14 mouse cellular contexts compared by ENCODE assay signal in the genomic region with DNA sequence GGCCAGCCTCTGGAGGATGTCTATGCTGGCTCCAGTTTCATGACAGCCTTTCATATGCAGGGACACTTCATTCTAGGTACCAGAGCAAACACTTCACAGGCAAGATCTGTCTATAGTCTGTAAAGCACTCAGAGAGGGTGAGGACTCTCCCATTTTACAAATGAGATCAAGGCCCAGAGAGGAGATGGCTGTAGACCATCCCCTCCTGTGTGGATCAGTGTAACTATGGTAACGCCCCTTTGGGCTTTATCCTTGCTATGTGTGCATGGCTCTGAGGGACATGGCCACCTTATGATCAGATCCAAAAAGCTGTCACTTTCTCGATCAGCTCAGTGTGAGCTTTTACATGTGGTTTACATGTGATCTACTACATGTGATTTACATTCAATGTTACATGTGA. TPM values are rescaled to one million over a fixed set of nuclear protein-coding genes. Genes with fewer than 3 reads are reported as not detected.
DNase-seq lines count a peak whose midpoint lies in the region; ATAC-seq and TF ChIP-seq lines count a peak whose summit lies in the region.
"Had no signal": no experiment of that assay in that cellular context is flagged by ENCODE, and none has a peak within 500 bp of the region (broad histone marks: within the 10 kb centered on the region; RNA-seq: fewer than 3 reads in every experiment).

No protein-coding gene starts in this region.

- peaks cover 10% of the 10 kb centered on the region for H3K36me3 ChIP-seq in heart, embryonic 14.5 days (ENCODE audit: control insufficient read depth, insufficient read depth, low read length)
- H3K36me3 ChIP-seq in lung, embryonic 16.5 days (ENCODE audit: control insufficient read depth, insufficient read depth, low read length): peaks cover 5% of the 10 kb centered on the region; the same call in 1 of the 2 replicates
- peaks cover 9% of the 10 kb centered on the region for H3K36me3 ChIP-seq in limb, embryonic 15.5 days
- no peaks in the 10 kb centered on the region for H3K36me3 ChIP-seq in stomach, embryonic 16.5 days (ENCODE audit: control insufficient read depth, insufficient read depth, low read length)

- intact Hi-C loops in heart, postnatal 14 days (cut with DNase I): no loop called here

- no peak for TF ChIP-seq POLR2A in lung, adult 2 months (IDR thresholded peaks at IDR 0.05; ENCODE audit: borderline replicate concordance, extremely low read depth, low read depth, low read length)

- TF ChIP-seq CTCF in lung, adult 2 months (IDR thresholded peaks at IDR 0.05; ENCODE audit: insufficient read depth, low read length): no peak

- no peak for DNase-seq in heart, postnatal 14 days
- DNase-seq in lung, adult 2 months: no peak
- DNase-seq in testis, postnatal 10 days (ENCODE audit: low spot score): no peak
- no peak for DNase-seq in frontal cortex, postnatal 25 days (ENCODE audit: low spot score in 2 of 2)
- DNase-seq: layer of hippocampus, postnatal 36 days; thymus, postnatal 14 days had no signal

- peak overlapping the region; percentile 43 to 95; a peak in 3 of 4 replicates for H3K27ac ChIP-seq in heart, embryonic 14.5 days (replicated peaks in 1 of 2; ENCODE audit: control insufficient read depth in 1 of 2, insufficient read depth in 1 of 2, low read depth in 2 of 2, low read length in 2 of 2)
- peak overlapping the region; percentile 85 for H3K27ac ChIP-seq in lung, embryonic 16.5 days (ENCODE audit: low read length)
- H3K27ac ChIP-seq in limb, embryonic 15.5 days: 0 out of 2 replicates have a peak overlapping the region, but pooled peaks have one; percentile 75
- H3K27ac ChIP-seq in stomach, embryonic 16.5 days (ENCODE audit: low read length): peak overlapping the region; percentile 68
- H3K27ac ChIP-seq: macrophage had no signal

- H3K27me3 ChIP-seq in heart, embryonic 14.5 days (ENCODE audit: control insufficient read depth, insufficient read depth, low read length): no peaks in the 10 kb centered on the region
- no peaks in the 10 kb centered on the region for H3K27me3 ChIP-seq in lung, embryonic 16.5 days (ENCODE audit: control insufficient read depth, insufficient read depth, low read depth, low read length)
- H3K27me3 ChIP-seq in limb, embryonic 15.5 days: no peaks in the 10 kb centered on the region
- H3K27me3 ChIP-seq in stomach, embryonic 16.5 days (ENCODE audit: control insufficient read depth, insufficient read depth, low read length): no peaks in the 10 kb centered on the region

- no peak overlapping the region for H3K4me2 ChIP-seq in heart, embryonic 14.5 days (ENCODE audit: low read length)
- 0 out of 2 replicates have a peak overlapping the region, but pooled peaks have one; percentile 9 for H3K4me2 ChIP-seq in lung, embryonic 16.5 days (ENCODE audit: low read depth, low read length)
- H3K4me2 ChIP-seq in limb, embryonic 15.5 days: no peak overlapping the region
- peak overlapping the region; percentile 32; the same call in 1 of the 2 replicates for H3K4me2 ChIP-seq in stomach, embryonic 16.5 days (ENCODE audit: low read depth, low read length)

- H3K4me1 ChIP-seq in heart, embryonic 14.5 days (ENCODE audit: control insufficient read depth in 2 of 2, insufficient read depth in 2 of 2, low read length in 2 of 2): peaks cover 57 to 61% of the 10 kb centered on the region in 2 experiments
- H3K4me1 ChIP-seq in lung, embryonic 16.5 days (replicated peaks; ENCODE audit: control insufficient read depth, insufficient read depth, low read length): peaks cover 59% of the 10 kb centered on the region
- H3K4me1 ChIP-seq in lung, adult 2 months (ENCODE audit: control insufficient read depth, insufficient read depth, low read length): peaks cover 51% of the 10 kb centered on the region
- peaks cover 55% of the 10 kb centered on the region for H3K4me1 ChIP-seq in limb, embryonic 15.5 days
- H3K4me1 ChIP-seq in stomach, embryonic 16.5 days (ENCODE audit: control insufficient read depth, insufficient read depth, low read length): peaks cover 47% of the 10 kb centered on the region

- no peak overlapping the region for H3K4me3 ChIP-seq in heart, embryonic 14.5 days (ENCODE audit: control insufficient read depth in 1 of 2, insufficient read depth in 1 of 2, low read depth in 1 of 2, low read length in 2 of 2)
- H3K4me3 ChIP-seq in lung, embryonic 16.5 days (ENCODE audit: low read length): no peak overlapping the region
- no peak overlapping the region for H3K4me3 ChIP-seq in lung, adult 2 months (replicated peaks; ENCODE audit: extremely low read depth, low read depth, low read length)
- H3K4me3 ChIP-seq in limb, embryonic 15.5 days: no peak overlapping the region
- no peak overlapping the region for H3K4me3 ChIP-seq in stomach, embryonic 16.5 days (replicated peaks; ENCODE audit: low read length)

- WGBS in heart, embryonic 14.5 days: 61% methylated on average over 2 of the region's 2 CpGs
- WGBS in lung, embryonic 16.5 days: 55% methylated on average over 2 of the region's 2 CpGs
- 44% methylated on average over 2 of the region's 2 CpGs for WGBS in lung, adult 2 months
- WGBS in limb, embryonic 15.5 days: 75% methylated on average over 2 of the region's 2 CpGs
- WGBS in stomach, embryonic 16.5 days: 59% methylated on average over 2 of the region's 2 CpGs

- no peak for ATAC-seq in heart, embryonic 14.5 days (ENCODE audit: insufficient number of reproducible peaks, insufficient read depth, low FRiP score, low read depth)
- no peak for ATAC-seq in lung, embryonic 16.5 days (ENCODE audit: low read depth)
- no peak for ATAC-seq in limb, embryonic 15.5 days (ENCODE audit: insufficient number of reproducible peaks, low FRiP score, low TSS enrichment, low read depth)
- no peak for ATAC-seq in stomach, embryonic 16.5 days (ENCODE audit: insufficient read depth, low FRiP score)
- ATAC-seq: inflammation-experienced regulatory T-cells, adult 6 months had no signal

- H3K9ac ChIP-seq in heart, embryonic 14.5 days (ENCODE audit: low read length): peak overlapping the region; percentile 52; the same call in 1 of the 2 replicates
- H3K9ac ChIP-seq in lung, embryonic 16.5 days (ENCODE audit: low read length): no peak overlapping the region; the same call in 1 of the 2 replicates
- H3K9ac ChIP-seq in limb, embryonic 15.5 days: no peak overlapping the region
- H3K9ac ChIP-seq in stomach, embryonic 16.5 days (ENCODE audit: low read length): peak overlapping the region; percentile 56

- no peaks in the 10 kb centered on the region for H3K9me3 ChIP-seq in heart, embryonic 14.5 days (ENCODE audit: control insufficient read depth, low read length)
- no peaks in the 10 kb centered on the region for H3K9me3 ChIP-seq in lung, embryonic 16.5 days (ENCODE audit: control insufficient read depth, low read length)
- no peaks in the 10 kb centered on the region for H3K9me3 ChIP-seq in limb, embryonic 15.5 days
- no peaks in the 10 kb centered on the region for H3K9me3 ChIP-seq in stomach, embryonic 16.5 days (replicated peaks; ENCODE audit: control insufficient read depth, low read length)

RNA-seq across cellular contexts. Expression of a gene that starts 10.9 kb away (rescaled TPM):
- polyA plus RNA-seq in heart, embryonic 14.5 days (2014; fragmentation: Nextera tagmentation; extraction: Ambion mirVana): 1.9 TPM in 2 replicates
- total RNA-seq in heart, postnatal 14 days (2021): 1 to 10 TPM; 8.0 to 8.9 TPM
- 11.6 and 11.8 TPM in 2 replicates for polyA plus RNA-seq in lung, embryonic 16.5 days (2015; fragmentation: Nextera tagmentation; extraction: Ambion mirVana)
- 54.0 and 68.8 TPM in 2 replicates for polyA plus RNA-seq in lung, adult 2 months (2012; rRNA removed)
- 6.2 and 6.5 TPM in 2 replicates for polyA plus RNA-seq in limb, embryonic 15.5 days (2015; fragmentation: Nextera tagmentation; extraction: Ambion mirVana)
- 9.5 and 12.1 TPM in 2 replicates for polyA plus RNA-seq in stomach, embryonic 16.5 days (2015; fragmentation: Nextera tagmentation; extraction: Ambion mirVana)
- polyA plus RNA-seq: inflammation-experienced regulatory T-cells, adult 6 months had no signal

RNA-seq across cellular contexts. Expression of a gene that starts 56.1 kb away (rescaled TPM):
- polyA plus RNA-seq in heart, embryonic 14.5 days (2014; fragmentation: Nextera tagmentation; extraction: Ambion mirVana): 0.88 and 0.92 TPM in 2 replicates
- total RNA-seq in heart, postnatal 14 days (2021): under 1 TPM; 0.15 to 0.65 TPM
- polyA plus RNA-seq in lung, embryonic 16.5 days (2015; fragmentation: Nextera tagmentation; extraction: Ambion mirVana): 3.3 and 3.6 TPM in 2 replicates
- 0.70 and 2.1 TPM in 2 replicates for polyA plus RNA-seq in lung, adult 2 months (2012; rRNA removed)
- 1.6 and 1.9 TPM in 2 replicates for polyA plus RNA-seq in limb, embryonic 15.5 days (2015; fragmentation: Nextera tagmentation; extraction: Ambion mirVana)
- polyA plus RNA-seq in stomach, embryonic 16.5 days (2015; fragmentation: Nextera tagmentation; extraction: Ambion mirVana): 3.0 and 3.5 TPM in 2 replicates
- total RNA-seq: CH12.LX; common myeloid progenitor, adult 5-6 weeks had no signal
- polyA plus RNA-seq: inflammation-experienced regulatory T-cells, adult 6 months; macrophage had no signal

Comparison
In these comparisons a context has a peak if more than half of its experiments do, and no peak if none do; other contexts are left out.
1. H3K4me2 ChIP-seq: peak in lung, embryonic 16.5 days (single experiment) and stomach, embryonic 16.5 days (single experiment); none in heart, embryonic 14.5 days (single experiment) and limb, embryonic 15.5 days (single experiment).
2. H3K9ac ChIP-seq: peak in heart, embryonic 14.5 days (single experiment) and stomach, embryonic 16.5 days (single experiment); none in lung, embryonic 16.5 days (single experiment) and limb, embryonic 15.5 days (single experiment).
3. Peak in every context shown above with its lines, with median percentiles within 50 percentile points of each other: H3K27ac ChIP-seq.